ENCODE assay signal across 8 mouse cellular contexts in genomic region chr15:101977043-101977726, GRCm38 (mm10). TPM values are rescaled to one million over a fixed set of nuclear protein-coding genes. Genes with fewer than 3 reads are reported as not detected.
DNase-seq lines count a peak whose midpoint lies in the region; ATAC-seq and TF ChIP-seq lines count a peak whose summit lies in the region.

No protein-coding gene starts in this region.

- TF ChIP-seq CTCF in spleen, adult 2 months (IDR thresholded peaks at IDR 0.05; ENCODE audit: extremely low read depth, insufficient read depth, insufficient read length, insufficient replicate concordance): no peak

- no peaks in the 10 kb centered on the region for H3K9me3 ChIP-seq in embryonic facial prominence, embryonic 15.5 days (replicated peaks)
- no peaks in the 10 kb centered on the region for H3K9me3 ChIP-seq in limb, embryonic 14.5 days (ENCODE audit: control insufficient read depth, low read length)
- H3K9me3 ChIP-seq in midbrain, embryonic 15.5 days: no peaks in the 10 kb centered on the region

- WGBS in embryonic facial prominence, embryonic 15.5 days: 3% methylated on average over 39 of the region's 39 CpGs
- 4% methylated on average over 23 of the region's 39 CpGs for WGBS in limb, embryonic 14.5 days
- whole genome bisulfite sequencing in midbrain, embryonic 15.5 days: 3% methylated on average over 36 of the region's 39 CpGs
- 4% methylated on average over 39 of the region's 39 CpGs for WGBS in spleen, adult 2 months

- H3K4me1 ChIP-seq in embryonic facial prominence, embryonic 15.5 days: peaks cover 60% of the 10 kb centered on the region
- H3K4me1 ChIP-seq in limb, embryonic 14.5 days (ENCODE audit: control insufficient read depth, insufficient read depth, low read length): peaks cover 41% of the 10 kb centered on the region
- peaks cover 15% of the 10 kb centered on the region for H3K4me1 ChIP-seq in midbrain, embryonic 15.5 days
- H3K4me1 ChIP-seq in spleen, adult 2 months (ENCODE audit: control insufficient read depth, insufficient read depth, insufficient read length): peaks cover 7% of the 10 kb centered on the region

- peak overlapping the region; percentile 94 for H3K27ac ChIP-seq in embryonic facial prominence, embryonic 15.5 days (replicated peaks)
- H3K27ac ChIP-seq in limb, embryonic 14.5 days (replicated peaks; ENCODE audit: low read depth, low read length): peak overlapping the region; percentile 80
- H3K27ac ChIP-seq in midbrain, embryonic 15.5 days: no peak overlapping the region
- H3K27ac ChIP-seq in spleen, adult 2 months (ENCODE audit: insufficient read depth, low read length): peak overlapping the region; percentile 55

- peak; percentile 24 for DNase-seq in cerebellum, adult 11-12 months
- peak; percentile 92 for DNase-seq in heart, adult 9 months (ENCODE audit: low spot score in 2 of 2)
- DNase-seq in kidney, adult 9 months: peak; percentile 93
- peak; percentile 87 for DNase-seq in limb, embryonic 14.5 days (ENCODE audit: low spot score)
- DNase-seq in spleen, adult 2 months (ENCODE audit: low read depth in 1 of 2, low spot score in 2 of 2): peak in 1 of 2 experiments; percentile 41

- no peak for ATAC-seq in cerebellum, adult (ENCODE audit: insufficient number of reproducible peaks, low FRiP score, low TSS enrichment)
- ATAC-seq in embryonic facial prominence, embryonic 15.5 days (ENCODE audit: insufficient number of reproducible peaks, low FRiP score, low TSS enrichment, low read depth): peak; percentile 89
- peak; percentile 84 for ATAC-seq in limb, embryonic 14.5 days (ENCODE audit: low FRiP score, low read depth)
- ATAC-seq in midbrain, embryonic 15.5 days (replicated peaks): peak; percentile 57

- peak overlapping the region; percentile 68 for H3K4me2 ChIP-seq in embryonic facial prominence, embryonic 15.5 days (replicated peaks)
- peak overlapping the region; percentile 61 for H3K4me2 ChIP-seq in limb, embryonic 14.5 days (replicated peaks; ENCODE audit: low read depth, low read length, severe bottlenecking)
- H3K4me2 ChIP-seq in midbrain, embryonic 15.5 days: peak overlapping the region; percentile 90

- H3K4me3 ChIP-seq in embryonic facial prominence, embryonic 15.5 days (replicated peaks): peak overlapping the region; percentile 36
- H3K4me3 ChIP-seq in limb, embryonic 14.5 days (replicated peaks; ENCODE audit: low read length): peak overlapping the region; percentile 26
- H3K4me3 ChIP-seq in midbrain, embryonic 15.5 days: peak overlapping the region; percentile 41
- peak overlapping the region; percentile 29; the same call in 1 of the 2 replicates for H3K4me3 ChIP-seq in spleen, adult 2 months (ENCODE audit: extremely low read depth, insufficient read depth, insufficient read length)

- H3K9ac ChIP-seq in embryonic facial prominence, embryonic 15.5 days: peak overlapping the region; percentile 23
- H3K9ac ChIP-seq in limb, embryonic 14.5 days (ENCODE audit: low read depth, low read length, severe bottlenecking): peak overlapping the region; percentile 48
- H3K9ac ChIP-seq in midbrain, embryonic 15.5 days: peak overlapping the region; percentile 47

- no peaks in the 10 kb centered on the region for H3K36me3 ChIP-seq in embryonic facial prominence, embryonic 15.5 days
- H3K36me3 ChIP-seq in limb, embryonic 14.5 days (ENCODE audit: control insufficient read depth, insufficient read depth, low read length): no peaks in the 10 kb centered on the region
- H3K36me3 ChIP-seq in midbrain, embryonic 15.5 days (replicated peaks): no peaks in the 10 kb centered on the region
- H3K36me3 ChIP-seq in spleen, adult 2 months (ENCODE audit: control insufficient read depth, insufficient read depth, low read length): no peaks in the 10 kb centered on the region

- no peaks in the 10 kb centered on the region for H3K27me3 ChIP-seq in embryonic facial prominence, embryonic 15.5 days
- no peaks in the 10 kb centered on the region for H3K27me3 ChIP-seq in limb, embryonic 14.5 days (ENCODE audit: control insufficient read depth, insufficient read depth, low read length)
- peaks cover 7% of the 10 kb centered on the region; the same call in 1 of the 2 replicates for H3K27me3 ChIP-seq in midbrain, embryonic 15.5 days (replicated peaks)
- no peaks in the 10 kb centered on the region for H3K27me3 ChIP-seq in spleen, adult 2 months (ENCODE audit: control insufficient read depth, insufficient read depth, low read length)

- no peak for TF ChIP-seq POLR2A in limb, embryonic 14.5 days (IDR thresholded peaks at IDR 0.05; ENCODE audit: borderline replicate concordance, extremely low read depth, insufficient read depth, insufficient read length)
- TF ChIP-seq POLR2A in spleen, adult 2 months (IDR thresholded peaks at IDR 0.05; ENCODE audit: low read depth, low read length): no peak

RNA-seq across cellular contexts. Expression of gene Krt78, which starts 23.1 kb away (rescaled TPM):
- polyA plus RNA-seq in embryonic facial prominence, embryonic 15.5 days (2015; fragmentation: Nextera tagmentation; extraction: Ambion mirVana): 11.5 and 14.1 TPM in 2 replicates
- polyA plus RNA-seq in limb, embryonic 14.5 days (2012; rRNA removed): 0.04 and 0.09 TPM in 2 replicates
- polyA plus RNA-seq in limb, embryonic 14.5 days (2014; fragmentation: Nextera tagmentation; extraction: Ambion mirVana): 0.08 and 0.22 TPM in 2 replicates
- polyA plus RNA-seq in midbrain, embryonic 15.5 days (2015; fragmentation: Nextera tagmentation; extraction: Ambion mirVana): not detected in 2 replicates
- not detected in 2 replicates for polyA plus RNA-seq in spleen, adult 2 months (2012; rRNA removed)

RNA-seq across cellular contexts. Expression of gene Krt8, which starts 27.1 kb away (rescaled TPM):
- 131 and 181 TPM in 2 replicates for polyA plus RNA-seq in embryonic facial prominence, embryonic 15.5 days (2015; fragmentation: Nextera tagmentation; extraction: Ambion mirVana)
- polyA plus RNA-seq in limb, embryonic 14.5 days (2012; rRNA removed): 3.7 and 7.9 TPM in 2 replicates
- polyA plus RNA-seq in limb, embryonic 14.5 days (2014; fragmentation: Nextera tagmentation; extraction: Ambion mirVana): 13.2 and 19.8 TPM in 2 replicates
- 1.8 and 2.0 TPM in 2 replicates for polyA plus RNA-seq in midbrain, embryonic 15.5 days (2015; fragmentation: Nextera tagmentation; extraction: Ambion mirVana)
- 2.2 and 3.0 TPM in 2 replicates for polyA plus RNA-seq in spleen, adult 2 months (2012; rRNA removed)

RNA-seq across cellular contexts. Expression of gene Krt79, which starts 37.1 kb away (rescaled TPM):
- 67.2 and 70.6 TPM in 2 replicates for polyA plus RNA-seq in embryonic facial prominence, embryonic 15.5 days (2015; fragmentation: Nextera tagmentation; extraction: Ambion mirVana)
- 0.18 and 0.23 TPM in 2 replicates for polyA plus RNA-seq in limb, embryonic 14.5 days (2012; rRNA removed)
- 0.29 and 0.51 TPM in 2 replicates for polyA plus RNA-seq in limb, embryonic 14.5 days (2014; fragmentation: Nextera tagmentation; extraction: Ambion mirVana)
- 0.11 and 0.13 TPM in 2 replicates for polyA plus RNA-seq in midbrain, embryonic 15.5 days (2015; fragmentation: Nextera tagmentation; extraction: Ambion mirVana)
- not detected in 2 replicates for polyA plus RNA-seq in spleen, adult 2 months (2012; rRNA removed)

RNA-seq across cellular contexts. Expression of gene Krt18, which starts 50.8 kb away (rescaled TPM):
- polyA plus RNA-seq in embryonic facial prominence, embryonic 15.5 days (2015; fragmentation: Nextera tagmentation; extraction: Ambion mirVana): 87.8 and 119 TPM in 2 replicates
- 5.9 and 7.6 TPM in 2 replicates for polyA plus RNA-seq in limb, embryonic 14.5 days (2012; rRNA removed)
- 16.4 and 22.3 TPM in 2 replicates for polyA plus RNA-seq in limb, embryonic 14.5 days (2014; fragmentation: Nextera tagmentation; extraction: Ambion mirVana)
- polyA plus RNA-seq in midbrain, embryonic 15.5 days (2015; fragmentation: Nextera tagmentation; extraction: Ambion mirVana): 3.3 and 4.4 TPM in 2 replicates
- 2.1 and 2.2 TPM in 2 replicates for polyA plus RNA-seq in spleen, adult 2 months (2012; rRNA removed)

RNA-seq across cellular contexts. Expression of gene Krt4, which starts 52.6 kb away (rescaled TPM):
- 212 and 217 TPM in 2 replicates for polyA plus RNA-seq in embryonic facial prominence, embryonic 15.5 days (2015; fragmentation: Nextera tagmentation; extraction: Ambion mirVana)
- polyA plus RNA-seq in limb, embryonic 14.5 days (2012; rRNA removed): 27.0 and 51.0 TPM in 2 replicates
- 180 and 268 TPM in 2 replicates for polyA plus RNA-seq in limb, embryonic 14.5 days (2014; fragmentation: Nextera tagmentation; extraction: Ambion mirVana)
- polyA plus RNA-seq in midbrain, embryonic 15.5 days (2015; fragmentation: Nextera tagmentation; extraction: Ambion mirVana): 0.18 and 0.90 TPM in 2 replicates
- 0.05 TPM in 1 of 2 replicates, not detected in the other for polyA plus RNA-seq in spleen, adult 2 months (2012; rRNA removed)

Comparison
In these comparisons a context has a peak if more than half of its experiments do, and no peak if none do; other contexts are left out.
1. RNA of gene Krt78, which starts 23.1 kb away (polyA plus RNA-seq): 11.5 to 14.1 TPM in embryonic facial prominence, embryonic 15.5 days; 0.04 to 0.22 TPM in limb, embryonic 14.5 days, not detected in spleen, adult 2 months and not detected in midbrain, embryonic 15.5 days; every median in the first group is over 10 times any median in the second.
2. RNA of gene Krt79, which starts 37.1 kb away (polyA plus RNA-seq): 67.2 to 70.6 TPM in embryonic facial prominence, embryonic 15.5 days; 0.18 to 0.51 TPM in limb, embryonic 14.5 days, 0.11 to 0.13 TPM in midbrain, embryonic 15.5 days and not detected in spleen, adult 2 months; every median in the first group is over 10 times any median in the second.
3. Peak in every context shown above with its lines, with median percentiles within 50 percentile points of each other: H3K4me2 ChIP-seq, H3K4me3 ChIP-seq and H3K9ac ChIP-seq.